Mouse (Mus musculus) cerebellum, adult 2 months (tissue): ENCODE measurements at regions not wholly inside any gene's neighbourhood (a gene's known extent, or its start where the extent isn't known, plus 50 kb on each side); places are given as distances from the start of the nearest gene placed in this dataset.

Source experiments
- CTCF ChIP-seq: fragments of 200-500 bp; IDR thresholded peaks from 2 replicates; pipeline ENCODE4 v1.5.1; 2011; ENCODE audit warnings: low read depth, mild to moderate bottlenecking, control low read depth, low read length, moderate library complexity, borderline replicate concordance; ENCODE audit not compliant: insufficient read depth
- POLR2A ChIP-seq: fragments of 200-500 bp; IDR thresholded peaks from 2 replicates; pipeline ENCODE4 v1.6.1; 2011; ENCODE audit warnings: low read length, control low read depth, borderline replicate concordance; ENCODE audit not compliant: insufficient read depth

- TF ChIP-seq POLR2A (no peak), CTCF (no peak)
These were observed 219.5 kb upstream of the Prok2 start for GRCm38 (mm10) chr6:99945691-99946090.
